Mouse (Mus musculus): ENCODE results near the gene Bcl2l14. TPM values are rescaled to one million over a fixed set of nuclear protein-coding genes. Genes with fewer than 3 reads are reported as not detected.

Bcl2l14 gene
- polyA plus RNA-seq (2012; rRNA removed) (0.17 and 0.26 TPM in 2 replicates), polyA plus RNA-seq (2014; fragmentation: Nextera tagmentation; extraction: Ambion mirVana) (0.99 and 1.4 TPM in 2 replicates)

GRCm38 (mm10) chr6:134396018-134396417 lies at the start of gene Bcl2l14:
Bcl2l14 (plus strand) TSS chr6:134396318.
- no peak within 1 kb of the TSS for H3K27ac ChIP-seq (replicated peaks; ENCODE audit: low read depth, low read length)
- no peak within 1 kb of the TSS for H3K4me2 ChIP-seq (replicated peaks; ENCODE audit: low read depth, low read length, severe bottlenecking)
- no peak for DNase-seq (ENCODE audit: low spot score)
- 50% methylated on average over 4 of the region's 4 CpGs for WGBS
- H3K4me1 ChIP-seq (ENCODE audit: control insufficient read depth, insufficient read depth, low read length) = no peaks in the 10 kb centered on the region
- no peak within 1 kb of the TSS for H3K9ac ChIP-seq (ENCODE audit: low read depth, low read length, severe bottlenecking)
- TF ChIP-seq POLR2A (IDR thresholded peaks at IDR 0.05; ENCODE audit: borderline replicate concordance, extremely low read depth, insufficient read depth, insufficient read length) = no peak
- no peak within 1 kb of the TSS for H3K4me3 ChIP-seq (replicated peaks; ENCODE audit: low read length)
- ATAC-seq (ENCODE audit: low FRiP score, low read depth) = no peak
- no peaks in the 10 kb centered on the region for H3K27me3 ChIP-seq (ENCODE audit: control insufficient read depth, insufficient read depth, low read length)
- no peaks in the 10 kb centered on the region for H3K9me3 ChIP-seq (ENCODE audit: control insufficient read depth, low read length)
- no peaks in the 10 kb centered on the region for H3K36me3 ChIP-seq (ENCODE audit: control insufficient read depth, insufficient read depth, low read length)

GRCm38 (mm10) chr6:134348526-134349067 lies 47.5 kb upstream of the Bcl2l14 start:
- no peak for ATAC-seq (ENCODE audit: low FRiP score, low read depth)
- WGBS = 91% methylated on average over 7 of the region's 7 CpGs
- no peak for TF ChIP-seq POLR2A (IDR thresholded peaks at IDR 0.05; ENCODE audit: borderline replicate concordance, extremely low read depth, insufficient read depth, insufficient read length)

GRCm38 (mm10) chr6:134352881-134353280 lies 43.2 kb upstream of the Bcl2l14 start:
- DNase-seq (ENCODE audit: low spot score) = no peak
- H3K9me3 ChIP-seq (ENCODE audit: control insufficient read depth, low read length) = no peaks in the 10 kb centered on the region
- H3K4me1 ChIP-seq (ENCODE audit: control insufficient read depth, insufficient read depth, low read length) = no peaks in the 10 kb centered on the region
- no peak for TF ChIP-seq POLR2A (IDR thresholded peaks at IDR 0.05; ENCODE audit: borderline replicate concordance, extremely low read depth, insufficient read depth, insufficient read length)
- H3K27me3 ChIP-seq (ENCODE audit: control insufficient read depth, insufficient read depth, low read length) = no peaks in the 10 kb centered on the region
- H3K4me2 ChIP-seq (replicated peaks; ENCODE audit: low read depth, low read length, severe bottlenecking) = no peak overlapping the region
- no peak for ATAC-seq (ENCODE audit: low FRiP score, low read depth)
- H3K27ac ChIP-seq (replicated peaks; ENCODE audit: low read depth, low read length) = no peak overlapping the region
- H3K9ac ChIP-seq (ENCODE audit: low read depth, low read length, severe bottlenecking) = no peak overlapping the region
- WGBS = 87% methylated on average over 6 of the region's 6 CpGs
- H3K36me3 ChIP-seq (ENCODE audit: control insufficient read depth, insufficient read depth, low read length) = no peaks in the 10 kb centered on the region
- H3K4me3 ChIP-seq (replicated peaks; ENCODE audit: low read length) = no peak overlapping the region

More at GRCm38 (mm10) chr6:134348526-134349067, 47.5 kb upstream of the Bcl2l14 start:
- Histone ChIP-seq H3K27ac (replicated peaks; ENCODE audit: low read depth, low read length) (no peak overlapping the region), H3K27me3 (ENCODE audit: control insufficient read depth, insufficient read depth, low read length) (no peaks in the 10 kb centered on the region), H3K4me3 (replicated peaks; ENCODE audit: low read length) (no peak overlapping the region), H3K9ac (ENCODE audit: low read depth, low read length, severe bottlenecking) (no peak overlapping the region), H3K4me1 (ENCODE audit: control insufficient read depth, insufficient read depth, low read length) (no peaks in the 10 kb centered on the region), H3K9me3 (ENCODE audit: control insufficient read depth, low read length) (no peaks in the 10 kb centered on the region), H3K4me2 (replicated peaks; ENCODE audit: low read depth, low read length, severe bottlenecking) (no peak overlapping the region), H3K36me3 (ENCODE audit: control insufficient read depth, insufficient read depth, low read length) (no peaks in the 10 kb centered on the region)
- DNase-seq (ENCODE audit: low spot score) = no peak

- Histone ChIP-seq H3K27ac (replicated peaks; ENCODE audit: low read depth, low read length) (no peak overlapping the region), H3K4me1 (ENCODE audit: control insufficient read depth, insufficient read depth, low read length) (no peaks in the 10 kb centered on the region), H3K9ac (ENCODE audit: low read depth, low read length, severe bottlenecking) (no peak overlapping the region), H3K4me3 (replicated peaks; ENCODE audit: low read length) (no peak overlapping the region), H3K36me3 (ENCODE audit: control insufficient read depth, insufficient read depth, low read length) (no peaks in the 10 kb centered on the region), H3K9me3 (ENCODE audit: control insufficient read depth, low read length) (no peaks in the 10 kb centered on the region), H3K27me3 (ENCODE audit: control insufficient read depth, insufficient read depth, low read length) (no peaks in the 10 kb centered on the region), H3K4me2 (replicated peaks; ENCODE audit: low read depth, low read length, severe bottlenecking) (no peak overlapping the region)
- no peak for ATAC-seq (ENCODE audit: low FRiP score, low read depth)
- DNase-seq (ENCODE audit: low spot score) = no peak
- no peak for TF ChIP-seq POLR2A (IDR thresholded peaks at IDR 0.05; ENCODE audit: borderline replicate concordance, extremely low read depth, insufficient read depth, insufficient read length)
- WGBS = 82% methylated on average over 4 of the region's 4 CpGs
Measured at GRCm38 (mm10) chr6:134353751-134354150, 42.4 kb upstream of the Bcl2l14 start.

- 77% methylated on average over 6 of the region's 6 CpGs for WGBS
- Histone ChIP-seq H3K9ac (ENCODE audit: low read depth, low read length, severe bottlenecking) (no peak overlapping the region), H3K27ac (replicated peaks; ENCODE audit: low read depth, low read length) (no peak overlapping the region), H3K4me3 (replicated peaks; ENCODE audit: low read length) (no peak overlapping the region), H3K27me3 (ENCODE audit: control insufficient read depth, insufficient read depth, low read length) (no peaks in the 10 kb centered on the region), H3K4me2 (replicated peaks; ENCODE audit: low read depth, low read length, severe bottlenecking) (no peak overlapping the region), H3K36me3 (ENCODE audit: control insufficient read depth, insufficient read depth, low read length) (no peaks in the 10 kb centered on the region), H3K4me1 (ENCODE audit: control insufficient read depth, insufficient read depth, low read length) (no peaks in the 10 kb centered on the region), H3K9me3 (ENCODE audit: control insufficient read depth, low read length) (no peaks in the 10 kb centered on the region)
- DNase-seq (ENCODE audit: low spot score) (no peak), ATAC-seq (ENCODE audit: low FRiP score, low read depth) (no peak)
- TF ChIP-seq POLR2A (IDR thresholded peaks at IDR 0.05; ENCODE audit: borderline replicate concordance, extremely low read depth, insufficient read depth, insufficient read length) = no peak
Measured at GRCm38 (mm10) chr6:134357570-134357969, 38.5 kb upstream of the Bcl2l14 start.

Data from limb, embryonic 14.5 days (tissue).